Mouse (Mus musculus): ENCODE results near the gene Zdhhc9.

Gene Zdhhc9

DNA sequence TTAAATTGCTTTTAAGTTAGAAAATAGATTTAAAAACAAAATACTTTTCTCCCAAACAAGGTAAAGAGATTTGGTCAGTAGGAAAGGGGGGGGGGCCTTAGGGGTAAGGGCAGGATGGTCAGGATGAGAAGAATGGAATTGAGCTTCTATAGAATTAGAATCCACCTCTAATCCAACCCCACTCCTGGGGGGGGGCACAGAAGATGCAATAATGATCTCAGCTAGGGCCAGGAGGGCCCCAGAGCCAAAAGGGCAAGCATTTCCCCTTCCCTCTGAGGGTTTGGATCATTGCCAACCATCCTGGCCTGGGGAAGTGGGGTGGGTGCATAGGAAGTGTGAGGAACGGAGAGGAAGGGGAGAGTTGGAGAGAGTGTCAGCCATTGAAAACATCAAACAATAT is 38.3 kb downstream of the Zdhhc9 start:
- DNase-seq (ENCODE audit: low spot score) = no peak

DNA sequence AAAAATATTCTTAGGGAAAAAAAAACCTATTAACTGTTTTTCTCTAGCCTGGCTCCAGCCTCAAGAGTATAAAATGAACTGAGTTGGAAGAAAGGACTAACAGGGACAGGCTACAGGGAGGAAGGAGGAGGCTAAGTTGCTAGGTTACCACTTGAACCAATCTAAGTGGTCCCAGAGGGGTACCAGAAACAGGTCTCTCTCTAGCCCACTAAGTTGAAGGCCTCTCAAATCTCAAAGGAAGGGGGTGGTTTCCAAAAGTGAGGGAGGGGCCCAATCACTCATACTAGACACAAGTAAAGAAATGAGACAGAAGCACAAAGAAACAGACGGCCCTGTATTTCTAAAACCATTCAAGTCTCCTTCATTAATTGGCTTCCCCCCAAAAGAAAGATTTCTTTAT is 38.8 kb downstream of the Zdhhc9 start:
- DNase-seq (ENCODE audit: low spot score) = no peak

GRCm38 (mm10) chrX:48158229-48158919 is 50.3 kb downstream of the Zdhhc9 start:
- no peak for DNase-seq (ENCODE audit: low spot score)

- no peak for DNase-seq (ENCODE audit: low spot score)
Observed at GRCm38 (mm10) chrX:48157396-48157795, 51.3 kb downstream of the Zdhhc9 start.

- no peak for DNase-seq (ENCODE audit: low spot score)
Observed at GRCm38 (mm10) chrX:48155489-48155888, 53.2 kb downstream of the Zdhhc9 start.

DNA sequence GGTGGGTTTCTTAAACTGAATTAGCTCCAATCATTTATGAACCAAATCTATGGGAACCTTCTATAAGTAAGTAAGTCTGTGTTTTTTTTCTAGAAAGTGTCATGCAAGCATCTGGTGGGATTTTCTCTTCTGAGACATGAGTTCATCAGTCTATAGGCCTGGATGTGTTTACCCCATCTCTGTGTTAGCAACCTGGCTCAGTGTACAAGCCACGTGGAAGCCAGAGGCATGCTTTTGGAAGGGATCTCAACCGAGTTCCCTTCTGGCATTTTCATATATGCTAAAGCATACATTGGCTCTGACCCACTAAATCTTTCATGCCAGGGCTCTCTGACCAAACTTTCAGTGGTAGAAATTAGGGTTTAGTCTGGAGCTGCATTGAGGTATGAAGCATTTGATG is 54.7 kb downstream of the Zdhhc9 start:
- no peak for DNase-seq (ENCODE audit: low spot score)

GRCm38 (mm10) chrX:48153414-48153813 is 55.3 kb downstream of the Zdhhc9 start:
- no peak for DNase-seq (ENCODE audit: low spot score)

GRCm38 (mm10) chrX:48152106-48152505 is 56.6 kb downstream of the Zdhhc9 start:
- no peak for DNase-seq (ENCODE audit: low spot score)

DNA sequence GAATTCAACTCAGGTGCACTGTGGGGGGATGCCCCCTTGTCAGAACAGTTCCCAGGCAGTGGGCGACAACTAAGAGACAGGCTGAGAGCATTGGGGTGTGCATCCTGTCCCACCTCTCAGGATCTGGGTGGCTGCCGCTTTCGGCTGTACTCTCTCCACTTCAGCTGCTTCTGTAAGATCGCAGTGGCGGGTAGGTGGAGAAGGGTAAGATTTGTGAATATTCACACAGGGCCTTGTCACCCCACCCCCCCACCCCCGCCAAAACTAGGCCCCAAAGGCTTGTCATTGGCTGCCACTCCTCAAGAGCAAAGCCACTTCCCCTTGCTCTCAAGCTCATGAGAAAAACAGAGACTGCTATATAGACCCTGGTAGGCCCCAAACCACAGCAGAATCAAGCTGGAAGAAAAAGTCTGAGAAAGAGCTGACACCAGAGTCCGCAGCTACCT is 60.9 kb downstream of the Zdhhc9 start:
- DNase-seq (ENCODE audit: low spot score) = no peak

DNA sequence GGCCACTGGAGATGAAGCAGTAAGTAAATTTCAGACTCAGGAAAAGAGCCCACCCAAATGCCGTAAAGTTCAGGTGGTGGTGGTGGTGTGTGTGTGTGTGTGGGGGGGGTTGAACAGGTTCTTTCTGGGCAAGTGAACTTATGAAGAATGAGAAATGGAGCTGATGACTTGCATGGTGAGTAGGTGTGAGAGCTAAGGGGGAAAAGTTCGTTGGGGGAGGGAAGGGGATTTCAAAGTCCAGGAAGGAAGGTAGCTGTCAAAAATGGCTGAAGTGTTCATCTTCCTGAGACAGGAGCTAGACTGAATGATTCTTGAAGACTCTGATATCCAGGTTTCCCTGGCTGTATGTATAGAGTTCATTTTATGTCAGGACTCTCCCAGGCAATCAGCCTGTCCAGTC is 61.5 kb downstream of the Zdhhc9 start:
- DNase-seq (ENCODE audit: low spot score) = no peak

- DNase-seq (ENCODE audit: low spot score) = no peak
Observed at GRCm38 (mm10) chrX:48146262-48146661, 62.4 kb downstream of the Zdhhc9 start, which contains the start of gene Sash3. TSS of gene Sash3 (plus strand) at chrX:48146436.

DNA sequence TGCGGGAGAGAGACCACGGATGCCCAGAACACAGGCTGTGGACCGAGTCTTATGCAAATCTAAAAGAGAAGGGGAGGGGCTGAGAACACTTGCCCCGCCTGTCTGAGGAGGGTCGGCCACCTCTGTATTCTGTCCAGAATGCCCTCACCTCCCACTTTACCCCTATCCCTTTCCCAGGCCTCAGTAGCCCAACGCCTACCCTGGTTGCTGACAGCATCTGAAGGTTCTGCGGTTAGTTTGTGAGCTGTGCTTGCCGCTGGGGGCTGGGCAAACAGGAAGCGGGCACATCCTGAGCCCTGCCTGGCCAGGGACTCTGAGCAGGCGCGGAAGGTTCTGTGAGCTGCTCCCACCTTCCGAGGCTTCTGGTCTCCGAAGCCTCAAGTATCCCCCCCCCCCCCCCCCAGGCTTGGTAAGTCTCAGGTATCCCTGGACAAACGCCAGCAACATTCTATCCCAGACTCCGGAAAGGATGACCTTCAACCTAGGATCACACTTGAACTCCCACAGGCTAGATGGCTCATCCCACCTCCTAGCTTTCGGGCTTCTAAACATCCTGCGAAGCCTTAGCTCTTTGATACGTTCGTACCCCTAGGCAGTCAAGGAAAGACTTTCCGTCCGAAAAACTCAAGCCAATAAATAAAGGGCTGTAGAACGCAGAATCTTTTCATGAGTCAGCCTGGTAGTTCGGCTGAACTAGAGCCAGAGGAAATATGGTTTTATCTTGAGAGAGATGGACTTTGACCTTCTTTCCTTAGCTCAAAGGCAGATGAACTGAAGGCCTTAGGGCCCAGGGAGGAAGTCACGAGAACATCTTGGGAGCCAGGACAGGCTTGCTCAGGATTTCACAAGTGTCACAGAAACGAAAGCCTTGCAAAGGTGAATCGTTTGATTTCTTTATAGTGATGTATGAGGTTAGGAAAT is 65.0 kb downstream of the Zdhhc9 start:
- no peak for DNase-seq (ENCODE audit: low spot score)

- DNase-seq (ENCODE audit: low spot score) = no peak
Observed at GRCm38 (mm10) chrX:48141481-48141880, 67.2 kb downstream of the Zdhhc9 start.

GRCm38 (mm10) chrX:48140286-48140877 is 68.3 kb downstream of the Zdhhc9 start:
- DNase-seq (ENCODE audit: low spot score) = no peak

DNA sequence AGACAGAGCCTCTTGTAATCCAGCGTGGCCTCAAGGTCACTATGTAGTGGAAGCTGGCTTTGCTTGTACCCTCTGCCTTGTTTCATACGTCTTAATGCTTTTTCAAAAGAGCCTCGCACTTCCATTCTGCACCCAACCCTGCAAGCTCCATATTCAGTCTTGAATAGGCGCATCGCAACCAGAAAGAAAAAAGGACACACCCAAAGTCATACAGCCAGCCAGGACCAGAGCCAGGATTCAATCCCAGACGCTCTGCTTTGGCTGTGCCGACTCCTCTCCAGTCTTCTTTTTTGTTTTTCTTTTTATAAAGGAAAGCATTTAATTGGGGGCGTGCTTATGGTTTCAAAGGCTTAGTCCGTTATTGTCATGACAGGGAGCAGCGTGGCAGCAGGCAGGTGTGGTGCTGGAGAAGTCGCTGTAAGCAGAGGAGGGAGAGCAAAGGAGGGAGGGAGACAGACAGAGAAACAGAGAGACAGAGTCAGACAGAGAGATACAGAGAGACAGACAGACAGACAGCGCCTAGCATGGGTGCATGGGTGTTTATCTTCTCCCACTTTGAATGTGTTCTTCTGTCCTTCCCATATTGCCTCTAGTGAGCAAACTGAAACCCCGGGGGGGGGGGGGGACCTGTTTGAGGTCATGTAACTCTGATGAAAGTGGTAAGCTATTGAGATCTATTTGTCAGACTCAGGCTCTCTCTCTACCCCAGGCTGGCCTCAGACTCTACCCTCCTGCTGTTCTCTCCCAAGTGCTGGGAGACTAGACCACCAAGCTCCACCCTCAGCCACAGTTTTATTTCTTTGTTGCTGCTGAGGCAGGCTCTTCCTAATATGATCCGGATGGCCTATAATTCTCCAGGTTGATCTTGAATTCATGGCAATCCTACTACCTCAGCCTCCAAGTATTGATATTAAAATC is 69.1 kb downstream of the Zdhhc9 start:
- no peak for DNase-seq (ENCODE audit: low spot score)

DNA sequence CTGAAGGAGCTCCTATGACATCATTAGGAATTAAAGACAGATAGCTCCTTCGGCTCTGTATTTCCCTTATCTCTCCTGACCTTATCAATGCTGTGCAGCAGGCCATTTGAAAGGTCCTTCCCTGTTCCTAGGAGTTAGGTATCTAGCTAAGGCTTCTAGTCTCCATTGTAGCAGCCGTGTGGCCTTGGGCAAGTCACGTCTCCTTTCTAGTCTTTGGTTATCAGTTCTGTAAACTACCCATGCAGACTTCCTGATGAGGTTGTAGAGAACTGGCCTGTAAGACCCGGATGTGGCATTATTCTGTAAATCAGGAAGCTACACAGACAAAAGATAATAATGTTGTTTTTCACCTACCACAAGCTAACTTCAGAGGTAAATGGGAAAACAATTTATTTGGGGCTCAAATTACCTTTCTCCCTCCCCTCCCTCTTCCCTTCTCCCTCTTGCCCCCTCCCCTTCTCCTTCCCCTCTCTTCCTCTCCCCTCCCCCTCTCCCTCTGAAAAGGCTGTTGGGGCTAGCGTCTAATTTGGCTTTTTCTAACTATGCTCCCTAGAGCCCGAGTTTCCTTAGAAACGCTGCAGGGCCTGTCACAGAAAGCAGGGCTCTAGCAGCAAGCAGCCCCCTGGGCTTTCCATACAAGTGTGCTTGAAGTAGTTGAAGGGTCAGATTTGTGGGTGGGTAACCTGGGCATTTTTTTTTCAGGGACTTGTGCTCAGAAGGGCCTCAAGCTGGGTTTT is 70.0 kb downstream of the Zdhhc9 start:
- no peak for DNase-seq (ENCODE audit: low spot score)

GRCm38 (mm10) chrX:48138011-48138410 is 70.7 kb downstream of the Zdhhc9 start:
- no peak for DNase-seq (ENCODE audit: low spot score)

DNA sequence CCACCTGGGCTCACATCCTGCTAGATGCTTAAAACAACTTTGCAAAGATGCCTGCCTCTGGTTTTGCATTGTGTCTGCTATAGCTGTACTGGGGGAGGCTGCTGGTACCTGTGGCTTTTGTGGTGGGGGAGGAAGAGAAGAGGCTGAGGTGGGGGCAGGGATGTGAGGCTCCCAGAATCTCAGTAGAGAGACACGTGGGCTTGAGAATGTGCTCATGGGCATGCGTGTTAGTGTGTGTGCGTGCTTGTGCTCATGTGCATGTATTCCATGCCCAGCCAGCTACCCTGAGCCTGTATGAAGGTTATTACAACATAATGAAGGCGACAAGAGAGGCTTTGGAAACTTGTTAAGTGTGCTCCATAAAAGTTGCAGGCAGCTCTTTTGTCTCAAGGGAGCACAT is 71.7 kb downstream of the Zdhhc9 start:
- DNase-seq (ENCODE audit: low spot score) = no peak

DNA sequence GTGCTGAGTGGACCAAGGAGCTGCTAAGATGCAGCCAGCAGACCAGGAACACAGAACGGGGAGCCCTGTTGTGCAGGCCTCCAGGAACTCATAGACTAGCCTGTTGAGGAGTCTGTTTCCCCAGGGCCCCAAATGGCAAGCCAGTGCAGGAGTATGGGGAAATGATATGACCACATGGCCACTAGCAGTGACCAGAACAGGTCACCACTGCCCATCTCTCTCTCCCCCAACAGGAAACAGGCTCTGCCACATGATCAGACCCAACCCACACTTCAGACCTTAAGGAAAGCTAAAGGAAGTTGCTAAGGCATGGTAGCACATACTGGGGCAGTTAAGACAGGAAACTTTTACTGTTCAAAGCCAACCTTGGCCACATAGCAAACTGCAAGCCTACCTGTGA is 79.5 kb downstream of the Zdhhc9 start:
- no peak for DNase-seq (ENCODE audit: low spot score)

DNA sequence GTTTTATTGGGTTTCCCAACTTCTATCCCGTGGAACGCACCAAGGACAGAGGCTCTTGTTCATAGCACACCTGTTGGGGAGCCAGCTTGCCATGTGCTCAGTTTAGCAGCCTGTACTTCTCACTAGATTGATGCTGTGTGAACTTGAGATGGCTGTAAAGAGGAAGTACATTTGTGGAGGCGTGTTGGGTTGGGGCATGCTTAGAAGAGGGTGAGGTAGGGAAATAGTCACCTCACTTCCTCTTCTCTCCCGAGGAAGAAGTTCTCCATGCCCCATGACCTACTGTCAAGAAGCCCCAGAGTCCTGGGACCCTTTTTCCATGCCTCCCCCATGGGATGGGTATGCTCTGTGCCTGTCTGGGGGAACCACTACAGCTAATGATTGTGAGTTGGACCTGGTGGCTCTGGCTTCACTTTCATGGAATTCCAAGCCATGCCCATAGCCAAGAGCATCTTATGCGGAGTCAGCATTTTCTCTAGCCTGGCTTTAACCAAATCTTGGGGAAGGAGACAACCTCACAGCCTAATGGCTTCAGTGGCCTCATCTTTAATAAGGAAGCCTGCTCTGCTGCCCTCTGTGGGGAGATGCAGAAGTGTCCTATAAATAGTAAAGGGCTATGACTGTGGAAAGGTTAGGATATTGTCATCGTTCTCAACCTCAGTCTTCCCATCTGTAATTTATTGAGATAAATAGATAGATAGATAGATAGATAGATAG is 81.0 kb downstream of the Zdhhc9 start:
- no peak for DNase-seq (ENCODE audit: low spot score)

Measured in left cerebral cortex, adult 11 months (tissue).